Mouse (Mus musculus): ENCODE data around the gene Gm26992. TPM values are rescaled to one million over a fixed set of nuclear protein-coding genes. Genes with fewer than 3 reads are reported as not detected.

The Gm26992 gene
- polyA plus RNA-seq, 2 experiments = not detected

GRCm38 (mm10) chrX:103499374-103499773, 77.6 kb downstream of the Gm26992 start:
- ATAC-seq (ENCODE audit: low FRiP score, low read depth) = no peak
- H3K27ac ChIP-seq (replicated peaks; ENCODE audit: low read depth, low read length) = no peak overlapping the region
- no peak overlapping the region for H3K4me3 ChIP-seq (replicated peaks; ENCODE audit: low read length)
- no peaks in the 10 kb centered on the region for H3K9me3 ChIP-seq (ENCODE audit: control insufficient read depth, low read length)
- peaks cover 4% of the 10 kb centered on the region; the same call in 1 of the 2 replicates for H3K4me1 ChIP-seq (ENCODE audit: control insufficient read depth, insufficient read depth, low read length)
- no peak overlapping the region for H3K4me2 ChIP-seq (replicated peaks; ENCODE audit: low read depth, low read length, severe bottlenecking)
- H3K36me3 ChIP-seq (ENCODE audit: control insufficient read depth, insufficient read depth, low read length) = peaks cover 23% of the 10 kb centered on the region; the same call in 1 of the 2 replicates
- H3K27me3 ChIP-seq (ENCODE audit: control insufficient read depth, insufficient read depth, low read length) = no peaks in the 10 kb centered on the region
- no peak for TF ChIP-seq POLR2A (IDR thresholded peaks at IDR 0.05; ENCODE audit: borderline replicate concordance, extremely low read depth, insufficient read depth, insufficient read length)
- no peak overlapping the region for H3K9ac ChIP-seq (ENCODE audit: low read depth, low read length, severe bottlenecking)
- DNase-seq (ENCODE audit: low spot score) = no peak
- WGBS = 92% methylated on average over 3 of the region's 3 CpGs

- Histone ChIP-seq H3K36me3 (ENCODE audit: control insufficient read depth, insufficient read depth, low read length) (peaks cover 28% of the 10 kb centered on the region; the same call in 1 of the 2 replicates), H3K9ac (ENCODE audit: low read depth, low read length, severe bottlenecking) (no peak overlapping the region)
- no peak for ATAC-seq (ENCODE audit: low FRiP score, low read depth)
Observed at GRCm38 (mm10) chrX:103500137-103500536, 78.3 kb downstream of the Gm26992 start.

GRCm38 (mm10) chrX:103508218-103508617, 86.4 kb downstream of the Gm26992 start:
- Histone ChIP-seq H3K36me3 (ENCODE audit: control insufficient read depth, insufficient read depth, low read length) (peaks cover 20% of the 10 kb centered on the region; the same call in 1 of the 2 replicates), H3K4me2 (replicated peaks; ENCODE audit: low read depth, low read length, severe bottlenecking) (no peak overlapping the region), H3K4me1 (ENCODE audit: control insufficient read depth, insufficient read depth, low read length) (no peaks in the 10 kb centered on the region), H3K9ac (ENCODE audit: low read depth, low read length, severe bottlenecking) (no peak overlapping the region), H3K9me3 (ENCODE audit: control insufficient read depth, low read length) (no peaks in the 10 kb centered on the region), H3K4me3 (replicated peaks; ENCODE audit: low read length) (no peak overlapping the region), H3K27ac (replicated peaks; ENCODE audit: low read depth, low read length) (no peak overlapping the region), H3K27me3 (ENCODE audit: control insufficient read depth, insufficient read depth, low read length) (no peaks in the 10 kb centered on the region)
- ATAC-seq (ENCODE audit: low FRiP score, low read depth) = no peak
- 93% methylated on average over 4 of the region's 4 CpGs for WGBS
- DNase-seq (ENCODE audit: low spot score) = no peak
- TF ChIP-seq POLR2A (IDR thresholded peaks at IDR 0.05; ENCODE audit: borderline replicate concordance, extremely low read depth, insufficient read depth, insufficient read length) = no peak

More at GRCm38 (mm10) chrX:103500137-103500536, 78.3 kb downstream of the Gm26992 start:
- WGBS = 85% methylated on average over 2 of the region's 2 CpGs
- Histone ChIP-seq H3K4me2 (replicated peaks; ENCODE audit: low read depth, low read length, severe bottlenecking) (no peak overlapping the region), H3K27me3 (ENCODE audit: control insufficient read depth, insufficient read depth, low read length) (no peaks in the 10 kb centered on the region), H3K4me1 (ENCODE audit: control insufficient read depth, insufficient read depth, low read length) (no peaks in the 10 kb centered on the region), H3K27ac (replicated peaks; ENCODE audit: low read depth, low read length) (no peak overlapping the region), H3K4me3 (replicated peaks; ENCODE audit: low read length) (no peak overlapping the region), H3K9me3 (ENCODE audit: control insufficient read depth, low read length) (no peaks in the 10 kb centered on the region)
- no peak for DNase-seq (ENCODE audit: low spot score)
- TF ChIP-seq POLR2A (IDR thresholded peaks at IDR 0.05; ENCODE audit: borderline replicate concordance, extremely low read depth, insufficient read depth, insufficient read length) = no peak

GRCm38 (mm10) chrX:103509168-103510019, 87.6 kb downstream of the Gm26992 start:
- peaks cover 17% of the 10 kb centered on the region; the same call in 1 of the 2 replicates for H3K36me3 ChIP-seq (ENCODE audit: control insufficient read depth, insufficient read depth, low read length)
- DNase-seq (ENCODE audit: low spot score) (no peak), ATAC-seq (ENCODE audit: low FRiP score, low read depth) (no peak)
- no peaks in the 10 kb centered on the region for H3K4me1 ChIP-seq (ENCODE audit: control insufficient read depth, insufficient read depth, low read length)
- no peaks in the 10 kb centered on the region for H3K9me3 ChIP-seq (ENCODE audit: control insufficient read depth, low read length)
- no peak overlapping the region for H3K4me3 ChIP-seq (replicated peaks; ENCODE audit: low read length)
- no peak for TF ChIP-seq POLR2A (IDR thresholded peaks at IDR 0.05; ENCODE audit: borderline replicate concordance, extremely low read depth, insufficient read depth, insufficient read length)
- no peak overlapping the region for H3K27ac ChIP-seq (replicated peaks; ENCODE audit: low read depth, low read length)
- no peaks in the 10 kb centered on the region for H3K27me3 ChIP-seq (ENCODE audit: control insufficient read depth, insufficient read depth, low read length)
- no peak overlapping the region for H3K9ac ChIP-seq (ENCODE audit: low read depth, low read length, severe bottlenecking)
- no peak overlapping the region for H3K4me2 ChIP-seq (replicated peaks; ENCODE audit: low read depth, low read length, severe bottlenecking)
- WGBS = 80% methylated on average over 8 of the region's 8 CpGs

GRCm38 (mm10) chrX:103514782-103515181, 93.0 kb downstream of the Gm26992 start:
- no peak for DNase-seq (ENCODE audit: low spot score)

More at GRCm38 (mm10) chrX:103514782-103515181, 93.0 kb downstream of the Gm26992 start:
- no peaks in the 10 kb centered on the region for H3K36me3 ChIP-seq (ENCODE audit: control insufficient read depth, insufficient read depth, low read length)
- whole genome bisulfite sequencing = 29% methylated on average over 4 of the region's 4 CpGs
- no peaks in the 10 kb centered on the region for H3K27me3 ChIP-seq (ENCODE audit: control insufficient read depth, insufficient read depth, low read length)
- no peak overlapping the region for H3K9ac ChIP-seq (ENCODE audit: low read depth, low read length, severe bottlenecking)
- no peak for TF ChIP-seq POLR2A (IDR thresholded peaks at IDR 0.05; ENCODE audit: borderline replicate concordance, extremely low read depth, insufficient read depth, insufficient read length)
- H3K27ac ChIP-seq (replicated peaks; ENCODE audit: low read depth, low read length) = no peak overlapping the region
- H3K4me3 ChIP-seq (replicated peaks; ENCODE audit: low read length) = no peak overlapping the region
- ATAC-seq (ENCODE audit: low FRiP score, low read depth) = no peak
- H3K4me2 ChIP-seq (replicated peaks; ENCODE audit: low read depth, low read length, severe bottlenecking) = no peak overlapping the region
- H3K9me3 ChIP-seq (ENCODE audit: control insufficient read depth, low read length) = no peaks in the 10 kb centered on the region
- H3K4me1 ChIP-seq (ENCODE audit: control insufficient read depth, insufficient read depth, low read length) = no peaks in the 10 kb centered on the region

Data from limb, embryonic 14.5 days (tissue).